Mouse (Mus musculus) hindbrain, embryonic 16.5 days (tissue): Measurements from ENCODE around the gene Rap1a. TPM values are rescaled to one million over a fixed set of nuclear protein-coding genes. Genes with fewer than 3 reads are reported as not detected.

Source experiments
- ATAC-seq: fragments of 200-750 bp; cut with Nextera tagmentation; 2 replicates; pipeline ENCODE4 v1.8.0; 2017; ENCODE audit warnings: moderate TSS enrichment, moderate library complexity
- H3K27ac ChIP-seq: fragments of 300-500 bp; sonication (generic); 2 replicates; pipeline ENCODE4 v1.5.1; 2014; ENCODE audit warnings: low read depth, mild to moderate bottlenecking, control low read depth, low read length, moderate library complexity
- H3K27me3 ChIP-seq: fragments of 300-500 bp; sonication (generic); replicated peaks from 2 replicates; pipeline ENCODE4 v1.6.1; 2014; ENCODE audit warnings: low read length; ENCODE audit not compliant: control insufficient read depth, insufficient read depth
- H3K36me3 ChIP-seq: fragments of 300-500 bp; sonication (generic); 2 replicates; pipeline ENCODE4 v1.6.1; 2014; ENCODE audit warnings: mild to moderate bottlenecking, low read length, moderate library complexity, mixed read lengths; ENCODE audit not compliant: control insufficient read depth, insufficient read depth
- H3K4me1 ChIP-seq: fragments of 300-500 bp; sonication (generic); 2 replicates; pipeline ENCODE4 v1.6.1; 2014; ENCODE audit warnings: low read depth, low read length; ENCODE audit not compliant: control insufficient read depth, insufficient read depth
- H3K4me2 ChIP-seq: fragments of 300-500 bp; sonication (generic); 2 replicates; pipeline ENCODE4 v1.6.1; 2014; ENCODE audit warnings: mild to moderate bottlenecking, low read length, control low read depth, moderate library complexity
- H3K4me3 ChIP-seq: fragments of 300-500 bp; sonication (generic); 2 replicates; pipeline ENCODE4 v1.5.1; 2014; ENCODE audit warnings: mild to moderate bottlenecking, low read length, control low read depth, moderate library complexity
- H3K9ac ChIP-seq: fragments of 300-500 bp; sonication (generic); 2 replicates; pipeline ENCODE4 v1.6.1; 2014; ENCODE audit warnings: low read depth, mild to moderate bottlenecking, control low read depth, low read length, moderate library complexity
- H3K9me3 ChIP-seq: fragments of 300-500 bp; sonication (generic); 2 replicates; pipeline ENCODE4 v1.6.1; 2014; ENCODE audit warnings: mild to moderate bottlenecking, low read length, moderate library complexity; ENCODE audit not compliant: control insufficient read depth
- whole genome bisulfite sequencing: fragments of 180-500 bp; shearing (Covaris S2); extraction: QIAGEN DNeasy Blood & Tissue Kit; methylation state at CpG from one replicate; pipeline ENCODE4 v1.1.7; 2014; 5-methylcytosine and 5-hydroxymethylcytosine counted together
- polyA plus RNA-seq: library from polyadenylated mRNA; unstranded; fragments of >200 nt; fragmentation: Nextera tagmentation; extraction: Ambion mirVana; gene quantifications from 2 replicates; pipeline ENCODE4 v1.2.1, GENCODE M21; 2015

Gene Rap1a
- polyA plus RNA-seq, 1 experiment from 2014 or later: 79.2 TPM

DNA sequence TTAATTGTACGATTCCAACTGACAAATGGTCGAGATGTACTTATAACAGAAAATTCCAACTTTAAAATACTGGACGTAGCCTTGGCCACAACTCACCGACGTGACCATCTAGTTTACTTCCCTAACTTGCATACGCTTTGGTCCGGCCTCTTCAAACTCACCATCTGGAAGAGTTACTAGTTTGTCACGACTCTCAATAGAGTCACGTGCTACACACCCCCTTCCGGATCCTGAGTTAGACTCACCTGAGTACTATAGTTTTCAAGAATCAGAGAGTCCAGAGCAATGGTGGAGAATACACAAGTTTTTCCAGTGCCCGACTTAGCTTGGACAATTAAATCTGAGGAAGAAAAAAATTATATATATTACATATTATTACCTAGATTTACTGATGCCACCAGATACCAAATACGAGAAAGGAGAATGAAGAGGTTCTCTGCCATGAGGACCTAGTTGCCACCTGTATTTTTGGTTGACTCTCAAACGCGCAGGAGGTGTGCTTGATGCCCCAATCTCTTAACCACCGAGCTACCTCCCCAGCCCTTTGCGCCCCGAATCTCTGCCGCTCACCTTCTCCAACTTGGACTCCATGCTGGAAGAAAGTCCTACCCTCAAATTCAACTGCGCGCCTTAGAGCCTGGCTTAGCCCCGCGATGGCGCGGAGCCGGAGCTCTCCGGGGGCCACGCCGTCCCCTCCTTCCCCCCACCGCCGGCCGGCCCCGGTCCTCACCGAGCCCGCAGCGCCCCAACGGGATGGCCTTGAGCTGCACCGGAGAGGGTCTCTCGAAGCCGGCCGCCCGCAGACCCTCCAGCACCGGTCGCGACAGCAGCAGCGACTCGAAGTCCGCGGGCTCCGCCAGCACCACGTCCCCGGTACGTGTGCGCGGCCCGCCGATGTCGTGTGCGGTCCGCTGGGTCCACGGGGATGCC is 114.5 kb downstream of the Rap1a start:
- Histone ChIP-seq H3K4me1 (peaks cover 7% of the 10 kb centered on the region), H3K36me3 (no peaks in the 10 kb centered on the region), H3K4me2 (peak overlapping the region; percentile 63), H3K27ac (peak overlapping the region; percentile 78), H3K27me3 (no peaks in the 10 kb centered on the region), H3K9ac (peak overlapping the region; percentile 92), H3K9me3 (no peaks in the 10 kb centered on the region), H3K4me3 (peak overlapping the region; percentile 83)
- ATAC-seq: peak; percentile 84; the same call in 1 of the 2 replicates
- WGBS: 10% methylated on average over 60 of the region's 60 CpGs

DNA sequence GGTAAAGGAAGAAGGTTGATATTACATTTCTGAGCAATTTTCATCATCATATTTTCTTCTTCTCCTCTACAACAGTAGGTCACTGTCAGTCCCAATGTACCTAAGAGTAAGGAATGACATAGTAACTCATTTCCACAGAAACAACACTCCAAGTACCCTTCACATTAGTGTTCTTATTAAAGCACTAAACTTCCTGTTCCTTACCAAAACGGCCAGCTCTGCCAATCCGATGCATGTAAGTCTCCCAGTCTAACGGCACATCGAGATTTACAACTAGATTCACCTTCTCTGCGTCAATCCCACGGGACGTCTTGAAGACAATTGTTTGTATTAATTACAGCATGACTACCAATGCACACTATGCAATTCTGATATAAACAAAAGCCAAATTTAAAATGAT is 120.8 kb downstream of the Rap1a start:
- H3K27ac ChIP-seq: no peak overlapping the region
- peaks cover 12% of the 10 kb centered on the region for H3K36me3 ChIP-seq
- WGBS: 89% methylated on average over 7 of the region's 7 CpGs

More for the DNA sequence above, 120.8 kb downstream of the Rap1a start:
- no peaks in the 10 kb centered on the region for H3K4me1 ChIP-seq
- H3K4me3 ChIP-seq: no peak overlapping the region
- no peak for ATAC-seq
- H3K9ac ChIP-seq: no peak overlapping the region
- H3K27me3 ChIP-seq: no peaks in the 10 kb centered on the region
- no peak overlapping the region for H3K4me2 ChIP-seq
- H3K9me3 ChIP-seq: no peaks in the 10 kb centered on the region

Other genes with a start within 250 kb of the Rap1a start
- gene Ddx20, start 113.8 kb downstream of the Rap1a start, polyA plus RNA-seq: 19.4 and 21.9 TPM in 2 replicates
- gene Inka2, start 96.7 kb downstream of the Rap1a start, polyA plus RNA-seq: 13.7 and 13.9 TPM in 2 replicates
- gene Adora3, start 69.5 kb upstream of the Rap1a start, polyA plus RNA-seq: 0.12 and 0.26 TPM in 2 replicates
- gene Tmigd3, start 69.6 kb upstream of the Rap1a start, polyA plus RNA-seq: not detected in 2 replicates
- 0.19 and 0.40 TPM in 2 replicates for gene I830077J02Rik, start 131.3 kb upstream of the Rap1a start, polyA plus RNA-seq
- 85.1 and 87.3 TPM in 2 replicates for gene Wdr77, start 158.0 kb upstream of the Rap1a start, polyA plus RNA-seq
- gene Atp5f1, start 158.8 kb upstream of the Rap1a start, polyA plus RNA-seq: 537 and 609 TPM in 2 replicates
- gene Ovgp1, start 172.4 kb upstream of the Rap1a start, polyA plus RNA-seq: 3.2 and 3.4 TPM in 2 replicates
- gene Pifo, start 213.3 kb upstream of the Rap1a start, polyA plus RNA-seq: 8.8 and 10.0 TPM in 2 replicates
- 0.19 and 0.24 TPM in 2 replicates for gene Chil5, start 231.5 kb upstream of the Rap1a start, polyA plus RNA-seq